8 mouse cellular contexts compared by ENCODE assay signal in the genomic region with DNA sequence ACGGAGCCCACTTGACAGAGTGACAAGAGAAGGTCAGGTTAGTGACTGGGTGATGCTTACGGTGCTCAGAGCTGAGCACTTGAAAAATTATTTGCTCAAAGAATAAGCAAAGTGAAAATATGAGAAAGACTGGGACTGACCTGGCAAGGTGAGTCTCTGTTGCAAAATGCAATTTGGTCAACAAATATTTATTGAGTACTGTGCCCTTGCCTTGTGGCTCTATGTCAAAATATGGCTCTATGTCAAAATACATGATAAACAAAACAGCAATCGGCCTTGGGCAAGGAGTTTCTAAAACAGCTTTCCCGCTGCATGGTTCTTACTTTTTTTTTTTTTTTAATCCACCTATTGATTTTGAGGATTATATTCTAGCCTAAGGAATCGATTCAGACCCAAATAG. TPM values are rescaled to one million over a fixed set of nuclear protein-coding genes. Genes with fewer than 3 reads are reported as not detected.
A peak's percentile ranks its signal among the peaks of the same experiment; 100 is the strongest.
DNase-seq lines count a peak whose midpoint lies in the region; ATAC-seq and TF ChIP-seq lines count a peak whose summit lies in the region.

No protein-coding gene starts in this region.

- H3K9me3 ChIP-seq in heart, embryonic 11.5 days (replicated peaks; ENCODE audit: control insufficient read depth, low read length): no peaks in the 10 kb centered on the region
- H3K9me3 ChIP-seq in ES-E14 (ENCODE audit: control insufficient read depth, insufficient read depth, low read depth, low read length): no peaks in the 10 kb centered on the region
- H3K9me3 ChIP-seq in hindbrain, embryonic 14.5 days (ENCODE audit: control insufficient read depth, low read length): no peaks in the 10 kb centered on the region
- H3K9me3 ChIP-seq in midbrain, embryonic 10.5 days (replicated peaks): no peaks in the 10 kb centered on the region

- no peak overlapping the region for H3K9ac ChIP-seq in heart, embryonic 11.5 days (ENCODE audit: low read depth, low read length)
- no peak overlapping the region for H3K9ac ChIP-seq in ES-E14 (ENCODE audit: insufficient read depth, low read depth, low read length, poor library complexity, severe bottlenecking)
- H3K9ac ChIP-seq in hindbrain, embryonic 14.5 days: peak overlapping the region; percentile 100; the same call in 1 of the 2 replicates

- no peaks in the 10 kb centered on the region for H3K27me3 ChIP-seq in heart, embryonic 11.5 days (ENCODE audit: control insufficient read depth, insufficient read depth, low read length)
- H3K27me3 ChIP-seq in hindbrain, embryonic 14.5 days (ENCODE audit: control insufficient read depth, insufficient read depth, low read length): no peaks in the 10 kb centered on the region
- no peaks in the 10 kb centered on the region for H3K27me3 ChIP-seq in midbrain, embryonic 10.5 days (ENCODE audit: low read depth, poor library complexity, severe bottlenecking)

- 45% methylated on average over 5 of the region's 5 CpGs for WGBS in heart, embryonic 11.5 days (ENCODE audit: insufficient replicate concordance)
- 34% methylated on average over 5 of the region's 5 CpGs for WGBS in hindbrain, embryonic 14.5 days
- 47% methylated on average over 5 of the region's 5 CpGs for WGBS in midbrain, embryonic 10.5 days

- no peak overlapping the region for H3K27ac ChIP-seq in heart, embryonic 11.5 days (ENCODE audit: low read depth, low read length)
- peak overlapping the region; percentile 86; the same call in 1 of the 2 replicates for H3K27ac ChIP-seq in ES-E14 (ENCODE audit: insufficient read depth, low read depth, low read length, poor library complexity, severe bottlenecking)
- 0 out of 2 replicates have a peak overlapping the region, but pooled peaks have one; percentile 96 for H3K27ac ChIP-seq in hindbrain, embryonic 14.5 days
- H3K27ac ChIP-seq in midbrain, embryonic 10.5 days (replicated peaks): peak overlapping the region; percentile 98

- no peak overlapping the region for H3K4me3 ChIP-seq in heart, embryonic 11.5 days (ENCODE audit: low read depth, low read length)
- H3K4me3 ChIP-seq in ES-E14 (ENCODE audit: insufficient read depth in 1 of 2, low read depth in 1 of 2, low read length in 2 of 2, poor library complexity in 1 of 2, severe bottlenecking in 1 of 2): no peak overlapping the region
- peak overlapping the region; percentile 99 for H3K4me3 ChIP-seq in hindbrain, embryonic 14.5 days (replicated peaks; ENCODE audit: low read length)
- H3K4me3 ChIP-seq in midbrain, embryonic 10.5 days: peak overlapping the region; percentile 100

- peaks cover 22% of the 10 kb centered on the region for H3K4me1 ChIP-seq in heart, embryonic 11.5 days (ENCODE audit: control insufficient read depth, insufficient read depth, low read length)
- peaks cover 0 to 14% of the 10 kb centered on the region in 2 experiments; a peak in 2 of 4 replicates for H3K4me1 ChIP-seq in ES-E14 (ENCODE audit: control insufficient read depth in 2 of 2, insufficient read depth in 2 of 2, low read length in 2 of 2, poor library complexity in 1 of 2)
- H3K4me1 ChIP-seq in hindbrain, embryonic 14.5 days (replicated peaks; ENCODE audit: control insufficient read depth, insufficient read depth, low read length): peaks cover 23% of the 10 kb centered on the region
- peaks cover 40% of the 10 kb centered on the region for H3K4me1 ChIP-seq in midbrain, embryonic 10.5 days

- in situ Hi-C loops in ES-E14 (cut with MboI; ENCODE audit: low sequenced_read_pairs in 2 of 2, unreplicated experiment in 2 of 2): no loop called here

- no peak for ATAC-seq in heart, embryonic 11.5 days (replicated peaks; ENCODE audit: insufficient number of reproducible peaks, low FRiP score, low TSS enrichment)
- no peak for ATAC-seq in hindbrain, embryonic 14.5 days (ENCODE audit: low FRiP score)

- peak overlapping the region; percentile 91 for H3K4me2 ChIP-seq in heart, embryonic 11.5 days
- peak overlapping the region; percentile 77 for H3K4me2 ChIP-seq in hindbrain, embryonic 14.5 days (replicated peaks)

- no peaks in the 10 kb centered on the region for H3K36me3 ChIP-seq in heart, embryonic 11.5 days (ENCODE audit: control insufficient read depth, insufficient read depth, low read length)
- H3K36me3 ChIP-seq in ES-E14 (ENCODE audit: control insufficient read depth, insufficient read depth, low read length, poor library complexity, severe bottlenecking): no peaks in the 10 kb centered on the region
- H3K36me3 ChIP-seq in hindbrain, embryonic 14.5 days (replicated peaks; ENCODE audit: control insufficient read depth, insufficient read depth): peaks cover under 1% of the 10 kb centered on the region; the same call in 1 of the 2 replicates
- H3K36me3 ChIP-seq in midbrain, embryonic 10.5 days: no peaks in the 10 kb centered on the region

- DNase-seq in heart, adult 11 months: no peak
- DNase-seq in ES-E14 (ENCODE audit: low read depth, low spot score): no peak
- DNase-seq in hindbrain, embryonic 14.5 days (ENCODE audit: low spot score): no peak
- DNase-seq in midbrain, embryonic 10.5 days (ENCODE audit: low spot score): no peak
- no peak for DNase-seq in retina, embryonic 14.5 days (ENCODE audit: low spot score)
- no peak for DNase-seq in spleen, postnatal 14 days (ENCODE audit: low spot score in 2 of 2)
- DNase-seq in adrenal gland, adult 2 months: no peak

TF ChIP-seq in ES-E14, 5 proteins besides CTCF, POLR2A, EP300 and RAD21:
- TF ChIP-seq MAFK (IDR thresholded peaks at IDR 0.05; ENCODE audit: insufficient read depth, low read depth, low read length) (no peak), CHD2 (IDR thresholded peaks at IDR 0.05; ENCODE audit: low read depth, low read length) (no peak), ZC3H11A (IDR thresholded peaks at IDR 0.05; ENCODE audit: borderline replicate concordance, low read depth, low read length) (no peak), HCFC1 (IDR thresholded peaks at IDR 0.05; ENCODE audit: borderline replicate concordance, insufficient read depth, low read length) (no peak), ZNF384 (IDR thresholded peaks at IDR 0.05; ENCODE audit: low read depth, low read length) (no peak)

RNA-seq across cellular contexts. Expression of gene Znrf1, which starts 0.4 kb away (rescaled TPM):
- polyA plus RNA-seq in heart, embryonic 11.5 days (2014; fragmentation: Nextera tagmentation; extraction: Ambion mirVana): 23.1 and 23.7 TPM in 2 replicates
- total RNA-seq in ES-E14 (2012; rRNA removed): 38.4 and 51.9 TPM in 2 replicates
- 108 and 116 TPM in 2 replicates for polyA plus RNA-seq in hindbrain, embryonic 14.5 days (2014; fragmentation: Nextera tagmentation; extraction: Ambion mirVana)
- 28.1 and 32.2 TPM in 2 replicates for polyA plus RNA-seq in midbrain, embryonic 10.5 days (2016; fragmentation: Nextera tagmentation; extraction: Ambion mirVana)
- 10 to 100 TPM; 34.7 to 37.3 TPM for total RNA-seq in adrenal gland, adult 2 months (2021)
- 105 and 109 TPM in 2 replicates for polyA plus RNA-seq in adrenal gland, adult 2 months (2012; rRNA removed)

RNA-seq across cellular contexts. Expression of gene Wdr59, which starts 13.6 kb away (rescaled TPM):
- polyA plus RNA-seq in heart, embryonic 11.5 days (2014; fragmentation: Nextera tagmentation; extraction: Ambion mirVana): 2.5 and 4.2 TPM in 2 replicates
- total RNA-seq in ES-E14 (2012; rRNA removed): 10.4 and 11.0 TPM in 2 replicates
- polyA plus RNA-seq in hindbrain, embryonic 14.5 days (2014; fragmentation: Nextera tagmentation; extraction: Ambion mirVana): 6.5 and 6.6 TPM in 2 replicates
- 4.2 and 4.8 TPM in 2 replicates for polyA plus RNA-seq in midbrain, embryonic 10.5 days (2016; fragmentation: Nextera tagmentation; extraction: Ambion mirVana)
- total RNA-seq in adrenal gland, adult 2 months (2021): 10 to 100 TPM; 10.6 to 12.4 TPM
- polyA plus RNA-seq in adrenal gland, adult 2 months (2012; rRNA removed): 5.1 and 7.2 TPM in 2 replicates

Comparison
In these comparisons a context has a peak if more than half of its experiments do, and no peak if none do; other contexts are left out.
1. H3K4me3 ChIP-seq: peak in hindbrain, embryonic 14.5 days (single experiment) and midbrain, embryonic 10.5 days (single experiment); none in heart, embryonic 11.5 days (single experiment) and ES-E14 (0 of 2).